Mouse (Mus musculus) megakaryocyte, embryonic 14.5 days (primary cell): ENCODE results near the gene Pon1.

Source experiments
- FLI1 ChIP-seq: IDR thresholded peaks from 2 replicates; pipeline ENCODE4 v1.6.1; 2012; ENCODE audit warnings: low read length, inconsistent platforms, mixed read lengths
- GATA1 ChIP-seq: IDR thresholded peaks from 3 replicates; pipeline ENCODE4 v1.6.1; 2012; ENCODE audit warnings: mixed read lengths, low read length, inconsistent platforms, borderline replicate concordance

GRCm38 (mm10) chr6:5237510-5237909 lies 43.8 kb upstream of the Pon1 start:
- TF ChIP-seq GATA1: no peak
- TF ChIP-seq FLI1: no peak
